Mouse (Mus musculus): ENCODE data around the gene Lmx1b. TPM values are rescaled to one million over a fixed set of nuclear protein-coding genes. Genes with fewer than 3 reads are reported as not detected.
A peak's percentile ranks its signal among the peaks of the same experiment; 100 is the strongest.

Gene Lmx1b
- polyA plus RNA-seq, 1 experiment = 3.7 TPM

DNA sequence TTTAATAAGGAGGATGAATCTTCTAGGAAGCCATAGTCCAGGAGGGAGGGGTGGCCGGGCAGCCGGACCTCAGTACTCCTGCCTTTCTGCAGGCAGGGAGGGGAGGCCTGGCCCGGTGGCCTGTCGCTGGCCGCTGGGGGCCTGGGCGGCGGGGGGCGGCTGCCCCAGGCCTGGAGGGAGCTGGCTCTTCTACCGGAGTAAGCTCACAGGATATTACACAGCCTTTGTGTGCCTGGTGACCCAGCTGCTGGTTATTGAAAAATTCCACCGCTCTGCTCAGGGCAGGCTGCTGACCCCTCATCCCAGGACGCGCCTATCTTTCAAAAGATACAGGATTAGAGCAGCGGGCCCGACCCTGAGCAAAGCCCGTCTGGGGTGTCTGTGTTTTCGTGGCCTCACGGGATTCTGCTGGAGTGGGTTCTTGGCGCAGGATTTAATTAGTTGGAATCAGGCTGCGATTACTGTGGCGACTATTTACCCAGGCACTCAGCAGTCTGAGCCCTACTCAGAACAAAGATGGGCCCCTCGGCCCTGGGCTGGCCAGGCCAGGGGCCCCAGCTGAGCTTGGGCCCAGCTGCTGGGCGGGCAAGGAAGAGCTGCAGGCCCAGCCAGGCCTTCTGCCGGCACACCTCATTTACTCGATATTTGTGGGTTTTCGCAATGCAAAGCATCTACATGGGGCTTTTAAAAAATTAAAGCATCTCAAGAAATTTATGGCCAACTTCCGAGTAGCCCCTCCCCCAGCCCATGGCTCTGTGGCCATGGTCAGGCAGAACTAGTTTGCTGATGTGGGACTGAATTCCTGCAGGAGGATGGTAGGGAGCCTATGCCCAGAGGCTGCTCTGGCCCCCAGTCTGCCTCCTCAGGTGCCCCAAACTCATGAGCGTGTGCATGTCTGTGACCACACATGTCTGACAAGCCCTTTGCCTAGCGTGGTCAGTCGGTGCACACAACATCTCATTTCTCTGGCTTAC is 55.1 kb downstream of the Lmx1b start:
- Histone ChIP-seq H3K36me3 (ENCODE audit: control insufficient read depth, insufficient read depth, low read length) (no peaks in the 10 kb centered on the region), H3K27me3 (replicated peaks; ENCODE audit: control insufficient read depth, insufficient read depth, low read length) (no peaks in the 10 kb centered on the region), H3K4me3 (ENCODE audit: insufficient read depth, low read depth, low read length) (no peak overlapping the region), H3K27ac (ENCODE audit: insufficient read depth, low read depth, low read length) (no peak overlapping the region), H3K4me1 (ENCODE audit: control insufficient read depth, insufficient read depth, low read length) (no peaks in the 10 kb centered on the region)
- WGBS = 36% methylated on average over 29 of the region's 29 CpGs
- TF ChIP-seq POLR2A (IDR thresholded peaks at IDR 0.05; ENCODE audit: low read depth, low read length) (no peak), CTCF (conservative IDR thresholded peaks at IDR 0.05; ENCODE audit: insufficient read depth, insufficient read length, low read depth, low read length) (no peak)
- DNase-seq = no peak

GRCm38 (mm10) chr2:33583761-33584160 is 56.5 kb downstream of the Lmx1b start:
- 26% methylated on average over 6 of the region's 6 CpGs for WGBS
- Histone ChIP-seq H3K27ac (ENCODE audit: insufficient read depth, low read depth, low read length) (no peak overlapping the region), H3K36me3 (ENCODE audit: control insufficient read depth, insufficient read depth, low read length) (no peaks in the 10 kb centered on the region), H3K27me3 (replicated peaks; ENCODE audit: control insufficient read depth, insufficient read depth, low read length) (no peaks in the 10 kb centered on the region), H3K4me1 (ENCODE audit: control insufficient read depth, insufficient read depth, low read length) (no peaks in the 10 kb centered on the region), H3K4me3 (ENCODE audit: insufficient read depth, low read depth, low read length) (no peak overlapping the region)
- TF ChIP-seq CTCF (conservative IDR thresholded peaks at IDR 0.05; ENCODE audit: insufficient read depth, insufficient read length, low read depth, low read length) (no peak), POLR2A (IDR thresholded peaks at IDR 0.05; ENCODE audit: low read depth, low read length) (no peak)
- DNase-seq = no peak

GRCm38 (mm10) chr2:33583317-33583716 is 57.0 kb downstream of the Lmx1b start:
- Histone ChIP-seq H3K27me3 (replicated peaks; ENCODE audit: control insufficient read depth, insufficient read depth, low read length) (no peaks in the 10 kb centered on the region), H3K36me3 (ENCODE audit: control insufficient read depth, insufficient read depth, low read length) (no peaks in the 10 kb centered on the region), H3K27ac (ENCODE audit: insufficient read depth, low read depth, low read length) (no peak overlapping the region), H3K4me3 (ENCODE audit: insufficient read depth, low read depth, low read length) (no peak overlapping the region), H3K4me1 (ENCODE audit: control insufficient read depth, insufficient read depth, low read length) (no peaks in the 10 kb centered on the region)
- no peak for DNase-seq
- WGBS = 22% methylated on average over 4 of the region's 4 CpGs
- no peak for TF ChIP-seq POLR2A (IDR thresholded peaks at IDR 0.05; ENCODE audit: low read depth, low read length)
- no peak for TF ChIP-seq CTCF (conservative IDR thresholded peaks at IDR 0.05; ENCODE audit: insufficient read depth, insufficient read length, low read depth, low read length)

GRCm38 (mm10) chr2:33582457-33583060 is 57.8 kb downstream of the Lmx1b start:
- TF ChIP-seq CTCF (conservative IDR thresholded peaks at IDR 0.05; ENCODE audit: insufficient read depth, insufficient read length, low read depth, low read length) = no peak
- TF ChIP-seq POLR2A (IDR thresholded peaks at IDR 0.05; ENCODE audit: low read depth, low read length) = no peak
- Histone ChIP-seq H3K36me3 (ENCODE audit: control insufficient read depth, insufficient read depth, low read length) (no peaks in the 10 kb centered on the region), H3K4me3 (ENCODE audit: insufficient read depth, low read depth, low read length) (no peak overlapping the region), H3K27ac (ENCODE audit: insufficient read depth, low read depth, low read length) (no peak overlapping the region), H3K4me1 (ENCODE audit: control insufficient read depth, insufficient read depth, low read length) (no peaks in the 10 kb centered on the region), H3K27me3 (replicated peaks; ENCODE audit: control insufficient read depth, insufficient read depth, low read length) (no peaks in the 10 kb centered on the region)
- WGBS = 13% methylated on average over 5 of the region's 5 CpGs
- no peak for DNase-seq

- TF ChIP-seq POLR2A (IDR thresholded peaks at IDR 0.05; ENCODE audit: low read depth, low read length) = no peak
- H3K27me3 ChIP-seq (replicated peaks; ENCODE audit: control insufficient read depth, insufficient read depth, low read length) = no peaks in the 10 kb centered on the region
- H3K4me1 ChIP-seq (ENCODE audit: control insufficient read depth, insufficient read depth, low read length) = no peaks in the 10 kb centered on the region
- no peak overlapping the region for H3K4me3 ChIP-seq (ENCODE audit: insufficient read depth, low read depth, low read length)
- WGBS = 26% methylated on average over 8 of the region's 8 CpGs
- no peaks in the 10 kb centered on the region for H3K36me3 ChIP-seq (ENCODE audit: control insufficient read depth, insufficient read depth, low read length)
- no peak for DNase-seq
- H3K27ac ChIP-seq (ENCODE audit: insufficient read depth, low read depth, low read length) = no peak overlapping the region
Observed at GRCm38 (mm10) chr2:33581866-33582265, 58.4 kb downstream of the Lmx1b start.

DNA sequence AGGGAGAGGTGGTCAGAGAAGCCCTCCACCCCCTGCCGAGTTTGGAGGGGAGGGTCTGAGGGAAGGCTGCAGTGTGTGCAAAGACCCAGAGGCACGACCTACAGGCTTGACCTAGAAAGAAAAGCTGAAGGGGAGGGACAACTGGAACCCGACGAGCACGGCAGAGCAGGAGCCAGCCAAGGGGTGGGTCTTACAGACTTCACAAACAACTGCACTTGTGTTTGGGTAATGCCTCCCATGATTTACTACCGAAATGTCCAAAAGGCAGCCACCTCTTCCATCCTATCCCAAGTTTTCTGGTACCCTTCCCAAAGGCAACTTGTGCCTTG is 58.9 kb downstream of the Lmx1b start:
- Histone ChIP-seq H3K27ac (ENCODE audit: insufficient read depth, low read depth, low read length) (no peak overlapping the region), H3K4me3 (ENCODE audit: insufficient read depth, low read depth, low read length) (no peak overlapping the region), H3K27me3 (replicated peaks; ENCODE audit: control insufficient read depth, insufficient read depth, low read length) (no peaks in the 10 kb centered on the region), H3K36me3 (ENCODE audit: control insufficient read depth, insufficient read depth, low read length) (no peaks in the 10 kb centered on the region), H3K4me1 (ENCODE audit: control insufficient read depth, insufficient read depth, low read length) (no peaks in the 10 kb centered on the region)
- WGBS = 4% methylated on average over 6 of the region's 6 CpGs
- no peak for DNase-seq
- TF ChIP-seq POLR2A (IDR thresholded peaks at IDR 0.05; ENCODE audit: low read depth, low read length) (no peak), CTCF (conservative IDR thresholded peaks at IDR 0.05; ENCODE audit: insufficient read depth, insufficient read length, low read depth, low read length) (no peak)

GRCm38 (mm10) chr2:33580697-33581448 is 59.4 kb downstream of the Lmx1b start:
- H3K4me3 ChIP-seq (ENCODE audit: insufficient read depth, low read depth, low read length) = no peak overlapping the region
- TF ChIP-seq POLR2A (IDR thresholded peaks at IDR 0.05; ENCODE audit: low read depth, low read length) (no peak), CTCF (conservative IDR thresholded peaks at IDR 0.05; ENCODE audit: insufficient read depth, insufficient read length, low read depth, low read length) (no peak)
- H3K36me3 ChIP-seq (ENCODE audit: control insufficient read depth, insufficient read depth, low read length) = no peaks in the 10 kb centered on the region
- 2% methylated on average over 34 of the region's 34 CpGs for WGBS
- DNase-seq = peak; percentile 17
- H3K4me1 ChIP-seq (ENCODE audit: control insufficient read depth, insufficient read depth, low read length) = no peaks in the 10 kb centered on the region
- no peaks in the 10 kb centered on the region for H3K27me3 ChIP-seq (replicated peaks; ENCODE audit: control insufficient read depth, insufficient read depth, low read length)
- H3K27ac ChIP-seq (ENCODE audit: insufficient read depth, low read depth, low read length) = no peak overlapping the region
